Mouse (Mus musculus) right cerebral cortex, postnatal 36 days (tissue): ENCODE results near the gene Sptbn4.

ENCODE experiments used
- DNase-seq, 2 experiments: peaks; one replicate each; pipeline ENCODE4 v3.0.0; 2022; ENCODE audit warnings: low spot score in 2 of 2, mixed read lengths in 1 of 2

The Sptbn4 gene

DNA sequence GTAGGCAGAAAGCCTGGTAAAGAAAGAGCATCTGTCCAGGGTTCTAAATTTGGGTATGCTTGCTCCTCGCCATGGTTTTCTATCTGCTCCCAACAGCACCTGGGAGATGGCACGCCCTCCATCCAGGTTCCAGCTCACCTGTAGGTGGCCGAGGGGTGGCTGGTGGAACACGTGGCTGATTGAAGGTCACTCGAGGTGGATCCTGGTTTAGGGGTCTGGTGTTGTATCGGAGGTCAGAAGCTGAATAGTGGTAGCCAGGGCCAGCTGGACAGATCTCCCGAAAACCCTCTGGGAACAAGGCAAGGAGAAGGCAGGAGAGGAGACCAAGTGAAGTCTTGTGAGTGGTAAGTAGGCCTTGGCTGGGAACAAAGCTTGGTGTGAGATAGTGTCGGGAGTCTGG is 120.0 kb downstream of the Sptbn4 start:
- DNase-seq, result no peak

DNA sequence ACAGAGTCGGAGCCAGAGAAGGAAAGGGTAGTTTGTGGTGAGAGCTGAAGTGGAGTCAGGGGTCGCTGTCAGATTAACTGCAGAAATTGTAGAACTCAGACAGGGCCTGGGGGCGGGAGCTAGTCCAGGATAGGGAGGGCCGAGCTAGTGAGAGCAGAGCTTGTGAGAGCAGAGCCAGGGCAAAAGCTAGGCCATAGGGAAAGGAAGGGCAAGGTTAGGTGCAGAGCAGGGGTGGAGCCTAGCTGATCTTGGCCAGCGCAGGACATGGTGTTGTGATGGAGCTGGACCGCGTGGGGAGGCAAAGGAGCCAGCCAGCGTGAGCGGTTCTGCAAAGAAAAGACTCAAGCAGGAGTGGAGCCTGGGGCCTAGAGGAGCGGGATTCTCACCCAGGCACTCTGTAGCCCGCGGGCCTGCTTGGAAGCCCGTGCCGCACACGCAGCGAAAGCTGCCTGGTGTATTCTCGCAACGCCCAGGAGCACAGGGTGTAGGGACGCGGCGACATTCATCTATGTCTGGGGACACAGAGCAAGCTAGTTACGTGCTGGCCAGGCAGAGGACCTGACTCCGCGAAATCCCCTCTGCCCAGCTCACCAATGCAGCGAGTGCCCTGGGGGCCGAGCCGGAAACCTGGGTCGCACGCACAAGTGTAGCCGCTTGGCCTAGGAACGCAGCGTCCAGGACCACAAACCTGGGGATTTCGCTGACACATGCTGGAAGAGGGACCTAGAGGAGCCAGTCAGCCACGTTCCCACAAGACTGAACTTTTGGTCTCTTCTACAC is 121.2 kb downstream of the Sptbn4 start:
- DNase-seq, result no peak

DNA sequence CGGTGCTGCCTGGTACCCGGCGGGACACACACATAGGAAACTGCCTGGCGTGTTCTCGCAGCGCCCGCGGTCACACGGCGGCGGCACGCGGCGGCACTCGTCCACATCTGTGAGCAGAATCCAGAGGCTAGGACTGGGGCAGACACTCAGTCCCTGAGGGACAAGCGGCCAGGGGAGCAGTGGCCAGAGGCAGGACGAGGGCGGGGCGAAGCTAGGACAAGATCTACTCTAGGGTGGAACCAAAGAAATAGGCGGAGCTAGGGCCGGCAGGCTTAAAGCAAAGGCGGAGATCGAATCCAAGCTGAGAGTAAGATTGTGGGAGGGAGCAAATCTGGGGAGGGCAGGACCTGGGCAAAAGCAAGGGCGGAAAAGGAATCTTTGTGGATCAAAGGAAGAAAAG is 121.8 kb downstream of the Sptbn4 start:
- no peak for DNase-seq

DNA sequence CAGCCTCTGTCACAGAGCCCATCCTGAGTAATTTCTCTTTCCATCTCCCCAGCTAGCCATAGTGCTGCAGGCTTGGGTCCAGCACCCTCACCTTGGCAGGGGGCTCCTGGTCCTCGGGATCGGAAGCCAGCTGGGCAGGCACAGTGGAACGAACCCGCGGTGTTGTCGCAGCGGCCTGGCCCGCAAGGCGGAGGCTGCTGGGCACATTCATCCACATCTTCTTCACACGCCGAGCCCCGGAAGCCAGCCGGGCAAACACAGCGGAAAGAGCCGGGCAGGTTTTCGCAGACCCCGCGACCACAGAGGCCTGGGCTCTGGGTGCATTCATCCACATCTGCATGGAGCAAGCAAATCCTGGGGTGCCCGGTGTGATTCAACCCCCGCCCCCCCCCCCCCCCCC is 122.6 kb downstream of the Sptbn4 start:
- no peak for DNase-seq

DNA sequence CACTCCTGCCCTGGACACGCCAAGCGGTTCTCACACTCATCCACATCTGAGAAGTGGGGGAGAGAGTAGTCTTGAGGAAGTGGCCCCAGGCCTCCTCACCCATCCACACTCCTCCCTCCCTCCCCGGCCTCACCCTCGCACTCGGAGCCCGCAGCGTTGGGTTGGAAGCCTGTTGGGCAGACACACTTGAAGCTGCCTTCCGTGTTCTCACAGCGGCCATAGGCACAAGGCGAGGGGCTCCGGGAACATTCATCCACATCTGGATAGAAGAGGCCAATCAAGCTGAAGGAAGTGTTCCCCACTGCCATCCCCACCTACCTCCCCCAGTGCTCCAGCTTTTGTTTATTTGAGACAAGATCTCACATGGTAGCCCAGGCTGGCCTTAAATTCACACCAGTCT is 123.3 kb downstream of the Sptbn4 start:
- no peak for DNase-seq

DNA sequence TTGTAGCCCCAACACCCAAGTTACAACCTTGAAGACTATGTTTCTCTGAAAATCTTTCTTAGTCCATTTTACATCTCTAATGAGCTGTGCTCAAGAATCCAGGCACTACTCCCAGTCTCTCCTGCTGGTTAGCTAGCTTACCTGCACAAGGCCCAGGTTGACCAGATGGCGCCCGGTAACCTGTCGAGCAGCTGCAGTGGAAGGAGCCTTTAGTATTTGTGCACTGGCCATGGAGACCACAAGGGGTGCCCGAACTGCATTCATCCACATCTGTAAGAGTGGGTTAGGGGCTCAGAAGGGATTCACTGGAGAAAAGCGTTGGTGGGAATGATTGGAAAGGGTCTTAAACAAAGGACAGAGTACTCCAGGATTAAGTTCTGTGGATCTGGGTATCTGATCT is 124.5 kb downstream of the Sptbn4 start:
- DNase-seq, result no peak

DNA sequence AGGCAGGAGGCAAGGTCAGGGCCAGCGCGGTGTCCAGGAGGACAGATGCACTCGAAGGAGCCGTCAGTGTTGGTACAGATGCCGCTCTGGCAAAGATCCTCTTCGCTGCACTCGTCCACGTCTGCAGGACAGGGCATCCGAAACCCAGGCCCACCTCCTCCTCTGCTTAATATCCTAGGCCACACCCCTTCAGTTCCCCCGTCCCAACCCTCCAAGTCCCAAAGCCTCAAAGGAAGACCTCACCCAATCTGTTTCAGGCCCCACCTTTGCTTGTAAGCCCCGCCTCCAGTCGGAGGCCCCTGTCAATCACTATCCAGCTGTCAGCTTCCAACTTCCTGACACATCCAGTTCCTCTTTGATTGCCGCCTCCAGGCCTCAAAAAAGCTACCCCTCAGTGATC is 125.2 kb downstream of the Sptbn4 start:
- DNase-seq, result no peak

DNA sequence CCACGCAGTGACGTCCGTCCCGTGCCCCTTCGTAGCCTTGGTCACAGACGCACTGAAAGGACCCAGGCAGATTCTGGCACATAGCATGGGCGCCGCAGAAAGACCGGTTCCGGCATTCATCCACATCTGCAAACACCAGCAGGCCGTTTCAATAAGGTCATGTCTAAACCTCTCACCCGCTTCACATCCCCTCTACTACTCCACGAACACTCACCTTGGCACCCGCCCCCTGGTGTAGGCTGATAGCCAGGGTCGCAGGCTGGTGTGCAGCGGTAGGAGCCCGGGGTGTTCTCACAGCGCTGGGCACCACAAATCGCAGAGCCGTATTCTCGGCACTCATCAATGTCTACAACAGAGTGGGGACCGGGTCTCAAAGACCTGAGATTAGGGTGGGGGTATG is 128.1 kb downstream of the Sptbn4 start:
- DNase-seq, result no peak

DNA sequence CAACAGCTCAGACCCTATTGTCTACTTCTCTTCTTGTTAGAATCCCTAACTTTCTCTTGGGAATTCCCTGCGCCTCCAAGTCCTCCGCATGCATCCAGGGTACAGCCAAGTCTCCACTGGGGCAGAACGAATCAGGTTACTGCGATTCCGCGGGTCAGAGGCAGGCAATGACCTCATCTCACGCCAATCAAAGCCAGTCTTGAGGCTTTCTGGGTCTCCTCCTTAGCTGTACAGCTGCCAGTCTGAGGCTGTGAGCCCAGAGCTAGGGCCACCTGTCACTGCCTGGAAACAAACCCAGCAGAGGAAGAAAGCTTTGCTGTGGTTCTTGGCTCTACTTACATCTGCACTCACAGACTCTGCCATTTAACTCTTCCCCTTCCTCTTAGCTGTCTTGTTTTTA is 131.5 kb downstream of the Sptbn4 start:
- no peak for DNase-seq

DNA sequence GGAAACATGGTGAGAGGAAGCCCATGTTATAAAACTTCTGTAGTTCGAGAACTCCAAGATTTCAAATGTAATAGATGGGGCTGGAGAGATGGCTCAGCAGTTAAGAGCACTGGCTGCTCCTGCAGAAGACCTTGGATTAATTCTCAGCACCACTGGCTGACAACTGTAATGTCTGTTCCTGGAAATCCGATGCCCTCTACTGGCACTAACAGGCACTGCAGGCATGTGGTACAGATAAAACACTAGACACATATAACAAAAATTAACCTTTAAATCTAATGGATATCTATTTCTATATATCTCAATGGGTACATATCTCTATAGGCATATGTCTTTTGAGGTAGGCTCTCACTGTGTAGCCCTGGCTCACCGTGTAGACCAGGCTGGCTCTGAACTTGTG is 133.1 kb downstream of the Sptbn4 start:
- no peak for DNase-seq

DNA sequence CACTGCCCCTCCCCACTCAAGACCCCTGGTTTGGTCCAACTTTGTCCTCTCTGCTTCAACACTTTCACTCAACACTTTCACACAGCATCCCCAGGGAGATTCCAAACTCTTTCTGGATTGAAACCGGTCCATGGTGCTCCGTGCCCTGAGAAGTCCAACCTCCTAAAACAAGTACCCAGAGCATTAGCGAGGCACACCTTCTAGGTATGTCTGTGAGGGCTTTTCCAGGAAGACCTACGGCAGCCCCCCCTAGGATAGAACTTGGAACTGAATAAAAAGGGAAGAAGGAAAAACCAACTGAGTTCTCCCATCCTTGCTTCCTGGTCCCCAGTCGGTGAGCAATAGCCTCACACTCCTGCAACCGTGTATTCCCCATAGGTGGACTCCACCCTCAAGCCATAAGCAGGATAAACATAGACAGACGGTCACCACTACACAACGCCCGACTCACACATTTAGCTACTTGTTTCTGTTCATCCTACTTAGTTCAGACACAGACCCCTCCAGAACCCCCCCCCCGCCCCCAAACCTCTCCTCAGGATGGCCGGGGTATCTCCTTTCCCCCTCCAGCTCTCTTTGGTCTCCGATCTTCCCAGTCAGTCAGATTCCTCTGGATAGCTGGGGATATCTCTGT is 135.7 kb downstream of the Sptbn4 start:
- DNase-seq, result no peak

DNA sequence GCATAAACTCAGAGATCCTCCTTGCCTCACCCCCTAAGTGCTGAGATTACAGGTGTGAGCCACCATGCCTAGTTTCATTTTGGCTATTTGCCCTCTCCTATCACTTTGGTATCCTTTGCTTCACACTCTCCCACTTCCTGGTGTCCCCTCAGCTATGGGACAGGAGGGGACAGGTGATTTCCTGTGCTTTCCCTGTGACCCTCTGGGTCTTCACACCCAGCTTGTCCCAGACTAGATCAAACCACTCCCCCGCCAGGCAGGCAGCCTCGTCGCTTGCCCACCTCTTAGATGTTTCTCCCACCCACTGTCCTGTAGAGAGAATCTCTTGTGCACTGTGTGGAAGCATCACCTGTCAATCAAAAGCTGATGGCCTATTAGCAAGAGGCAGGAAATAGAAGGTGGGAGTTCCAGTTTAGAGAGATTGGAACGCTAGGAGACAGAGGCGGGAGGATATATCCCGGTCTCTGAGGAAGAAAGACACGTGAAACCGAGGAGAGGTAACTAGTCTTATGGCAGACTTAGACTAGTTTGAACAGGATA is 136.4 kb downstream of the Sptbn4 start:
- DNase-seq, result no peak

DNA sequence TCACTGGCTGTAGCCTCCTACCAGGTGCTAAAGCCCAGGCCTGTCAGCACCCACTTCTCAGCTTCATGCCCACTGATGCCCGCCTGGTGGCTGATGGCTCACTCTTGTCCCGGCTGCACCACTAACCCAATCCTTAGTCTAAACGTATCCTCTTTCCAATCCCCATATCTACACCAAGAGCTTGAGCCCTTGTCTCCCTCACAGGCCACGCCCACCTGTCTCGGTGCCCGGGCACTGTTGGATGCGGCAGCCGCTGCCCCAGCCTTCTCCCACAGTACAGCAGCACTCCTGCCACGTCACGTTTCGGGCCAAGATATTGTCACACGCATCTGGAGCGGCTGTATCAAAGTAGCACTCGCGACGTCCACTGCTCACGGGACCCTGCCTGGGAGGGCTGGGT is 137.2 kb downstream of the Sptbn4 start:
- DNase-seq, result no peak

DNA sequence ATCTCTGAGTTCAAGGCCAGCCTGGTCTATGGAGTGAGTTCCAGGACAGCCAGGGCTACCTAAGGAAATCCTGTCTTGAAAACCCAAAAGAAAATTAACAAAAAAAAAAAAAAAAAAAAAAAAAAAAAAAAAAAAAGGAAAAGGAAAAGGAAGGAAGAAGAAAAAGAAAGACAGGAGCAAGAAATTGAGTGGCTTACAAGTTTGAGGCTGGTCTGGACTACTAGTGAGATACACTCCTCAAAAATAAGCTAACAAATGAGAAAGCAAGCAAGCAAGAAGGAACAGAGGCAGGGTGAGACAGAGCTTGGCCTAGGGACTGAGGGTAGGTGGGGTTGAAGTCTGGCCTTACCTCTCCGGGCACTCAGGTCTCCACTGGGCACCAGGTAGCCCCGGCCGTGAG is 137.7 kb downstream of the Sptbn4 start:
- DNase-seq, result no peak

DNA sequence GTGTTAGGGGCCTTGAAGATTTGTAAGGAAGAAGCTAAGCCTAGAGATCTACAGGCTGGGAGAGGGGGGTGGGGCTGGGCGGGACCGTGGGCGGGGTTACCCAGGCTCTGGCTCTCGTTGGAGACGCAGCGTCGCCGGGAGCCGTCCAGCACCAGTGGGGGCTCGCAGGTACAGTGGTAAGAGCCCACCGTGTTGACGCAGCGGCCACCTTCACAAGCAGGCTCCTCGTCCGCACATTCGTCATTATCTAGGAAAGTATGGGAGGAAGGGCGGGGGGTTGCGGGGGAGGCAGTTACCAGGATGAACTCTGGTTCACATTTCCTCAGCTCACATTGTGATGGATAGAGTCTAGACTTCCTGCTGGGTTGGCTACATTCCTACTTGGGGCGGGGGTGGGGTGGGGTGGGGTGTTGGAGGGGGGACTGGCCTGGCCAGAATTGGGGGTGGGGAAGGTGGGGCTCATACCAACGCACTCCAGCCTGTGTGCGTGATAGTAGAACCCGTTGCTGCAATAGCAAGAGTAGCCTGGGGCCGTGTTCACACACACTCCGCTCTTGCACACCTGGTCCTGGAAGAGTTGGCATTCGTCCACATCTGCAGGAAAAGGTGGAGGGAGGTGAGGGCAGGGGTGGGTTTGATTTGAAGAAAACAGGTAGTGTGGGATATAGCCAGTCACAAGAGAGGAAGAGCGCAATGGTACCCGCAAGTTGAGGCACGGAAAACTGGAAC is 138.5 kb downstream of the Sptbn4 start:
- DNase-seq, result no peak

DNA sequence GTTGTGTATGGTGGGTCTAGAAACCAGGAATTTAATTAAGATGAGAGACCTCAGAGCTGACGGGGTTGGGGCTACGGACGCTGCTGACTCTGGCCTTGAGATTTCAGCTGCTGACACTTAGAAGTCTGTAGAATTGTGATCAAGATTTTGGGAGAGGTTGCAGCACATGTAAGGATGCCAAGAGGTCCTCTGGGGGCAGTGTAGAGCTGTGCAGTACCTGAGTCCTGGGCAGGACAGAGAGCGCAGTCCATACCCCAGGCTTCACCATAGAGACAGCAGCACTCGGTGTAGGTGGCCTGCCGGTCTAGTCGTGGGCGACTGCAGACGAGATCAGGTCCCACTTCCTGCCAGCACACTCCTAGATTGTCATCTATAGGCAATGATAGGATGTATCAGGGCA is 139.9 kb downstream of the Sptbn4 start:
- no peak for DNase-seq
